Mouse (Mus musculus): Measurements from ENCODE around the gene Scgb1b12. TPM values are rescaled to one million over a fixed set of nuclear protein-coding genes. Genes with fewer than 3 reads are reported as not detected.
"Not testable (repeated sequence)": the region's sequence is repeated elsewhere in the genome, so short reads cannot be mapped to it uniquely, and the experiment has no call there.

Gene Scgb1b12
- total RNA-seq (2012; rRNA removed) (not detected in 2 replicates), total RNA-seq (2014; rRNA removed) (not detected in 2 replicates), polyA plus RNA-seq (2012; ENCODE audit: insufficient read length, low read depth) (not detected in 2 replicates)

DNA sequence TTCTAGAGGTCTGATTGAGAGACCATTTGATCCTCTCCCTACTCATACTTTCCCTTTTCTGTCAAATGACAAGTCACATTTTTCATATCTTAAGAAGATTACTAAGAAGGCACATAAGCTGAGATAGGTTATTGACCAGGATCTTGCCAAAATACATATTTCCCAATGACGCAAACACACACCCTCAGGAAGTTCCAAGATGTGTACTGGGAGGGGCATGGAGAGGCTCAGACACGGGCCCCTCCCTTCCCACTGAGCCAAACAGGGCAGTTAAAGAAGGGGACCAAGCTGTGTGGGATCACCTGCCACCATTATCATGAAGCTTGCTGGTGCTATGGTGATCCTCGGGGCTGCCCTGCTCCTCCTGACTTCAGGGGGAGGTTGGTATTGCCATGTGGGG is at the start of gene Scgb1b12:
Scgb1b12 (plus strand) TSS at position 301 of the 400 bp plus-strand sequence.
- H3K4me1 ChIP-seq (ENCODE audit: control insufficient read depth in 1 of 2, insufficient read depth in 2 of 2); H3K27ac ChIP-seq (ENCODE audit: insufficient read depth, low read depth); H3K27me3 ChIP-seq (replicated peaks); H3K9ac ChIP-seq (ENCODE audit: insufficient read depth, low read depth); H3K4me3 ChIP-seq (replicated peaks in 1 of 3; ENCODE audit: low read depth in 2 of 3, low read length in 2 of 3, poor library complexity in 1 of 3); DNase-seq (ENCODE audit: extremely low read depth); H3K36me3 ChIP-seq (replicated peaks in 1 of 2; ENCODE audit: control insufficient read depth in 1 of 2, insufficient read depth in 1 of 2, low read length in 1 of 2); H3K4me2 ChIP-seq (ENCODE audit: insufficient read depth, low read depth, poor library complexity, severe bottlenecking); H3K79me2 ChIP-seq (replicated peaks; ENCODE audit: control insufficient read depth, extremely low read depth, insufficient read depth, poor library complexity, severe bottlenecking); in situ Hi-C loops (cut with MboI; ENCODE audit: low pct_ligation_motif_present, low pct_unique_long_range_greater_than_20kb, low sequenced_read_pairs); H3K9me3 ChIP-seq (replicated peaks; ENCODE audit: low read length); dilution Hi-C loops (cut with MboI; ENCODE audit: extremely low pct_ligation_motif_present, extremely low pct_unique_long_range_greater_than_20kb, low sequenced_read_pairs): not testable (repeated sequence)

DNA sequence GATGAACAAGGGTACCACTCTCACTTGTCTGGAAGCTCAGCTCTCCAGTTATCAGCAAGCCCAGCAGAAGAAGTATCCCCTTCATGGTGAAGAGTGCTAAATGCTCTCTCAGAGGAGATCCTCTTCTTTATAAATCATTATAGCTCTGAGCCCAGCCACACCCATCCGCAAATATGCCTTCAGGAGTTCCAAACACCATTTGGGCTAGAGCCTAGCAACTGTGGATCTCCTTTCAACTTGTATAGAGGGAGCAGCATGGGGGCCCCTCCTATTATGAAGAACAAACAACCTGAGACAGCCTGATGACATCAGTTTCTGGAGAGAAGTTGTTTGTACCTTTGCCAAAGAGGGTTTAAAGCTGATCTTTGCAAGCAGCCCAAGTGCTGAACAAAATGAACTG is 6.8 kb upstream of the Scgb1b12 start, which contains the start of gene Scgb2b12:
Scgb2b12 (minus strand) TSS at position 101 of the 400 bp plus-strand sequence.
- in situ Hi-C loops (cut with MboI; ENCODE audit: low pct_ligation_motif_present, low pct_unique_long_range_greater_than_20kb, low sequenced_read_pairs); H3K36me3 ChIP-seq (replicated peaks in 1 of 2; ENCODE audit: control insufficient read depth in 1 of 2, insufficient read depth in 1 of 2, low read length in 1 of 2); H3K9ac ChIP-seq (ENCODE audit: insufficient read depth, low read depth); H3K79me2 ChIP-seq (replicated peaks; ENCODE audit: control insufficient read depth, extremely low read depth, insufficient read depth, poor library complexity, severe bottlenecking); H3K27ac ChIP-seq (ENCODE audit: insufficient read depth, low read depth); H3K4me2 ChIP-seq (ENCODE audit: insufficient read depth, low read depth, poor library complexity, severe bottlenecking); dilution Hi-C loops (cut with MboI; ENCODE audit: extremely low pct_ligation_motif_present, extremely low pct_unique_long_range_greater_than_20kb, low sequenced_read_pairs); H3K4me3 ChIP-seq (replicated peaks in 1 of 3; ENCODE audit: low read depth in 2 of 3, low read length in 2 of 3, poor library complexity in 1 of 3); H3K27me3 ChIP-seq (replicated peaks); H3K4me1 ChIP-seq (ENCODE audit: control insufficient read depth in 1 of 2, insufficient read depth in 2 of 2); DNase-seq (ENCODE audit: extremely low read depth); H3K9me3 ChIP-seq (replicated peaks; ENCODE audit: low read length): not testable (repeated sequence)

Other genes with a start within 250 kb of the Scgb1b12 start
- not detected in 2 replicates for gene Scgb1b10, start 233.3 kb upstream of the Scgb1b12 start, total RNA-seq (2012; rRNA removed)
- gene Scgb1b10, start 233.3 kb upstream of the Scgb1b12 start, total RNA-seq (2014; rRNA removed), result not detected in 2 replicates
- not detected in 2 replicates for gene Scgb1b10, start 233.3 kb upstream of the Scgb1b12 start, polyA plus RNA-seq (2012; ENCODE audit: insufficient read length, low read depth)
- not detected in 2 replicates for gene Scgb2b11, start 123.0 kb upstream of the Scgb1b12 start, total RNA-seq (2012; rRNA removed)
- not detected in 2 replicates for gene Scgb2b11, start 123.0 kb upstream of the Scgb1b12 start, total RNA-seq (2014; rRNA removed)
- not detected in 2 replicates for gene Scgb2b11, start 123.0 kb upstream of the Scgb1b12 start, polyA plus RNA-seq (2012; ENCODE audit: insufficient read length, low read depth)
- not detected in 2 replicates for gene Scgb1b11, start 111.3 kb upstream of the Scgb1b12 start, total RNA-seq (2012; rRNA removed)
- gene Scgb1b11, start 111.3 kb upstream of the Scgb1b12 start, total RNA-seq (2014; rRNA removed), result not detected in 2 replicates
- not detected in 2 replicates for gene Scgb1b11, start 111.3 kb upstream of the Scgb1b12 start, polyA plus RNA-seq (2012; ENCODE audit: insufficient read length, low read depth)
- gene Scgb2b12, start 6.9 kb upstream of the Scgb1b12 start, total RNA-seq (2012; rRNA removed), result not detected in 2 replicates
- gene Scgb2b12, start 6.9 kb upstream of the Scgb1b12 start, total RNA-seq (2014; rRNA removed), result not detected in 2 replicates
- not detected in 2 replicates for gene Scgb2b12, start 6.9 kb upstream of the Scgb1b12 start, polyA plus RNA-seq (2012; ENCODE audit: insufficient read length, low read depth)
- gene Scgb1b29, start 107.4 kb downstream of the Scgb1b12 start, total RNA-seq (2012; rRNA removed), result not detected in 2 replicates
- not detected in 2 replicates for gene Scgb1b29, start 107.4 kb downstream of the Scgb1b12 start, total RNA-seq (2014; rRNA removed)
- not detected in 2 replicates for gene Scgb1b29, start 107.4 kb downstream of the Scgb1b12 start, polyA plus RNA-seq (2012; ENCODE audit: insufficient read length, low read depth)

All from CH12.LX (cell line).